Mouse (Mus musculus) lung, adult 2 months (tissue): ENCODE data around the gene Gm37240.

Experiments used
- CTCF ChIP-seq: fragments of 200-500 bp; IDR thresholded peaks from 2 replicates; pipeline ENCODE4 v1.5.1; 2011; ENCODE audit warnings: mild to moderate bottlenecking, low read length, control low read depth; ENCODE audit not compliant: insufficient read depth
- POLR2A ChIP-seq: fragments of 200-500 bp; IDR thresholded peaks from 2 replicates; pipeline ENCODE4 v1.6.1; 2011; ENCODE audit warnings: low read depth, mild to moderate bottlenecking, control low read depth, low read length, borderline replicate concordance; ENCODE audit errors: extremely low read depth

DNA sequence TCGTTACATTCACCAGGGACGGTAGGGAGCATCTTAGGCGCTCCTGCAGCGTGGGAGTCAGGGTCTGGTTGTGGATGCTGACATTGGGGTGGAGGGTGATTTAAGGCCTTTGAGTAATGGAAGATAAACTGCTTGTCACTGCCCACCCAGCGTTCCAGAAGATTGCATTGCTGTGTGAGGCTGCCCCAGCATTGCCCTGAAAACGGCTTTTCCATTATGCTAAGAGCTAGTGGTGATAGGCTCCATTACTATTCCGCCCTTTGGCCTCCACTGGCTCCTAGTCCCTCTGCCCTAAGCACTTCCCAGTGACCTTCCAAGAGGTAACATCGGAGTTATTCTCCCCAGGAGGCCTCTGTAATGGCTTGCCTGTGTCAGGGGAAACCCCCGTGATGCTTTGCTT, 683.7 kb downstream of the Gm37240 start:
- TF ChIP-seq POLR2A, result no peak
- TF ChIP-seq CTCF, result no peak
